Mouse (Mus musculus) neural tube, embryonic 14.5 days (tissue): ENCODE results near the gene Sdc4. TPM values are rescaled to one million over a fixed set of nuclear protein-coding genes. Genes with fewer than 3 reads are reported as not detected.

ENCODE experiments used
- ATAC-seq: fragments of 200-750 bp; cut with Nextera tagmentation; 2 replicates; pipeline ENCODE4 v1.8.0; 2017; ENCODE audit warnings: low read depth, mild to moderate bottlenecking, moderate TSS enrichment, moderate library complexity
- H3K27ac ChIP-seq: fragments of 300-500 bp; sonication (generic); 2 replicates; pipeline ENCODE4 v1.5.1; 2014; ENCODE audit warnings: low read depth, mild to moderate bottlenecking, control low read depth, low read length, moderate library complexity, mixed read lengths
- H3K27me3 ChIP-seq: fragments of 300-500 bp; sonication (generic); 2 replicates; pipeline ENCODE4 v1.6.1; 2014; ENCODE audit warnings: low read length; ENCODE audit not compliant: control insufficient read depth, insufficient read depth
- H3K36me3 ChIP-seq: fragments of 300-500 bp; sonication (generic); 2 replicates; pipeline ENCODE4 v1.6.1; 2014; ENCODE audit warnings: low read length, mixed read lengths; ENCODE audit not compliant: control insufficient read depth, insufficient read depth
- H3K4me1 ChIP-seq: fragments of 300-500 bp; sonication (generic); 2 replicates; pipeline ENCODE4 v1.6.1; 2014; ENCODE audit warnings: low read length; ENCODE audit not compliant: control insufficient read depth, insufficient read depth
- H3K4me2 ChIP-seq: fragments of 300-500 bp; sonication (generic); 2 replicates; pipeline ENCODE4 v1.6.1; 2014; ENCODE audit warnings: mild to moderate bottlenecking, low read depth, low read length, control low read depth
- H3K4me3 ChIP-seq: fragments of 300-500 bp; sonication (generic); 2 replicates; pipeline ENCODE4 v1.5.1; 2014; ENCODE audit warnings: low read depth, low read length, control low read depth, mixed read lengths
- H3K9ac ChIP-seq: fragments of 300-500 bp; sonication (generic); replicated peaks from 2 replicates; pipeline ENCODE4 v1.6.1; 2014; ENCODE audit warnings: low read depth, mild to moderate bottlenecking, control low read depth, low read length, mixed read lengths
- H3K9me3 ChIP-seq: fragments of 300-500 bp; sonication (generic); 2 replicates; pipeline ENCODE4 v1.6.1; 2016; ENCODE audit warnings: low read length; ENCODE audit not compliant: control insufficient read depth
- WGBS: fragments of 180-500 bp; shearing (Covaris S2); extraction: QIAGEN DNeasy Blood & Tissue Kit; methylation state at CpG from one replicate; pipeline ENCODE4 v1.1.7; 2014; 5-methylcytosine and 5-hydroxymethylcytosine counted together
- polyA plus RNA-seq: library from polyadenylated mRNA; unstranded; fragments of >200 nt; fragmentation: Nextera tagmentation; extraction: Ambion mirVana; gene quantifications from 2 replicates; pipeline ENCODE4 v1.2.1, GENCODE M21; 2014

Sdc4 gene
- polyA plus RNA-seq, result 3.6 and 7.1 TPM in 2 replicates

DNA sequence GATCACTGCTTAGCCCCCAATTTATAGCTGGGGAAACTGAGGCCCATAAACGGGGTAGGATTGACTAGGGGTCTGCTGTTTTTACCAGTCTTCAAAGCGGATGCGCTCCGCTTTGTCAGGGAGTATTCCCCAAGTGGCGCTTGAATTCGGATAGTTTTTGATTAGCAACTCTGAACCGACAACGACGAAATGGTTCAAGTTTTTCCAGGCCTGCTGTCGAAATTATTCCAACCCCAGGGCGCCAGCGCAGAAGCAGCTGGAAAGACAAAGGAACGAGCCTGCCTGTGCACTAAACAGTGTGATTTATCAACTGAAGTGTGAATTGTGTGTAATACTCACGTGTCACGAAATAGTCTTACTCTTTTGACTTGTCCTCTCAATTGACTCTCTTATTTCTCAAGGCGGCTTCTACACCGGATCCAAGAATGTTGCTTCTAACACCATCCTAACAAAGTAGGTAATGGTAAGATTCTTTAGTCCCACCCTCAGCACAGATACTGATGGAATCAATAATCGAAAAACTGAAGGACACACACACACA lies at the start of gene Sdc4:
Gene Sdc4 (minus strand): TSS at position 428 of the 541 bp plus-strand sequence.
- Histone ChIP-seq H3K4me3 (peak within 1 kb of the TSS; percentile 44), H3K27me3 (0 out of 2 replicates have a peak, but pooled peaks cover 2% of the 10 kb centered on the region), H3K4me1 (peaks cover 9% of the 10 kb centered on the region; the same call in 1 of the 2 replicates), H3K27ac (no peak within 1 kb of the TSS), H3K36me3 (no peaks in the 10 kb centered on the region), H3K4me2 (peak within 1 kb of the TSS; percentile 95), H3K9me3 (no peaks in the 10 kb centered on the region), H3K9ac (peak within 1 kb of the TSS; percentile 53)
- ATAC-seq, result peak; percentile 24; the same call in 1 of the 2 replicates
- WGBS, result 6% methylated on average over 18 of the region's 18 CpGs

DNA sequence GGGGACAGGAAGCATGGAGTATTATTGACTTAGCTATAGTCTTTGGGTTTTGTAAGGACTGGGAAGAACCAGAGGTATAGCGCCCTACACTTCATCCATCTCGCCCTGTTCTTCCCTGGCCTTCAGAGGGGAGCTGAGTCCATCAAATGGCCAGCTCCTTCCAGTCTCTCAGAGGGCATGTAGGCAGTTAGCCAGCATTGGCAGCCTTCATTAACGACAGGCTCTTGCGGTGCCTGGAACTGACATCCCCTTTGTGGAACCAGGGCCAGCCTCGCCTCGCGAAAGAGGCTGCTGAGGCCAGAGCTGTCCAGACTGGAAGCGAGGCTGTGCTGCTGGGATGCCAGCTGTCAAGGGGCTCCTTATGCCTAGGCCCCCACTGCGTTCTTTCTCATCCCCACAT lies 44.1 kb upstream of the Sdc4 start:
- 0 out of 2 replicates have a peak, but pooled peaks cover 3% of the 10 kb centered on the region for H3K4me1 ChIP-seq
- H3K27ac ChIP-seq, result no peak overlapping the region
- H3K9me3 ChIP-seq, result no peaks in the 10 kb centered on the region
- 0 out of 2 replicates have a peak overlapping the region, but pooled peaks have one; percentile 6 for H3K4me2 ChIP-seq
- H3K4me3 ChIP-seq, result no peak overlapping the region
- ATAC-seq, result no peak
- H3K27me3 ChIP-seq, result 0 out of 2 replicates have a peak, but pooled peaks cover 3% of the 10 kb centered on the region
- no peak overlapping the region for H3K9ac ChIP-seq
- 53% methylated on average over 9 of the region's 9 CpGs for WGBS
- H3K36me3 ChIP-seq, result 0 out of 2 replicates have a peak, but pooled peaks cover 10% of the 10 kb centered on the region

DNA sequence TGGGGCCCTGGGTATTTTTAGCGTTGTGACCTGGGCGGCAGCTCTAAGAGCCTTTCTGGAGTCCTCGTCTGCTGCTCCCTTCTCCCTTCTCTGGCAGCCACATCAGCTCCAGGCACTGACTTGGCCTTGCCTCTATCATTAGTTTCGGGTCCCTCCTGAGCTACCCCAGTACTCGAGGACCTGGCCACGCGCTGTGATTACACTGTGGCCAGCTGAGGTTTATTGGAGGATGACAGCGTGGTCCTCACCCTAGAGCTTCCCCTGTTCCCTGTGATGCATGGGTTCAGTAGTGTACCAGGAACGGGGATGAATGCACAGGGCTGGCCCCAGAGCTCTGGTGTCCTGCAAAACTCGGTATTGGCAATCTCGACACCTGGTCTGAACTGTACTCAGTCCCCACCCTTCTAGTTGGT lies 43.4 kb upstream of the Sdc4 start:
- WGBS, result 12% methylated on average over 11 of the region's 11 CpGs
- Histone ChIP-seq H3K4me3 (peak overlapping the region; percentile 63), H3K27me3 (0 out of 2 replicates have a peak, but pooled peaks cover 3% of the 10 kb centered on the region), H3K4me1 (0 out of 2 replicates have a peak, but pooled peaks cover 3% of the 10 kb centered on the region), H3K4me2 (peak overlapping the region; percentile 99), H3K36me3 (0 out of 2 replicates have a peak, but pooled peaks cover 10% of the 10 kb centered on the region), H3K27ac (no peak overlapping the region; the same call in 1 of the 2 replicates), H3K9ac (peak overlapping the region; percentile 64), H3K9me3 (no peaks in the 10 kb centered on the region)
- no peak; the same call in 1 of the 2 replicates for ATAC-seq

DNA sequence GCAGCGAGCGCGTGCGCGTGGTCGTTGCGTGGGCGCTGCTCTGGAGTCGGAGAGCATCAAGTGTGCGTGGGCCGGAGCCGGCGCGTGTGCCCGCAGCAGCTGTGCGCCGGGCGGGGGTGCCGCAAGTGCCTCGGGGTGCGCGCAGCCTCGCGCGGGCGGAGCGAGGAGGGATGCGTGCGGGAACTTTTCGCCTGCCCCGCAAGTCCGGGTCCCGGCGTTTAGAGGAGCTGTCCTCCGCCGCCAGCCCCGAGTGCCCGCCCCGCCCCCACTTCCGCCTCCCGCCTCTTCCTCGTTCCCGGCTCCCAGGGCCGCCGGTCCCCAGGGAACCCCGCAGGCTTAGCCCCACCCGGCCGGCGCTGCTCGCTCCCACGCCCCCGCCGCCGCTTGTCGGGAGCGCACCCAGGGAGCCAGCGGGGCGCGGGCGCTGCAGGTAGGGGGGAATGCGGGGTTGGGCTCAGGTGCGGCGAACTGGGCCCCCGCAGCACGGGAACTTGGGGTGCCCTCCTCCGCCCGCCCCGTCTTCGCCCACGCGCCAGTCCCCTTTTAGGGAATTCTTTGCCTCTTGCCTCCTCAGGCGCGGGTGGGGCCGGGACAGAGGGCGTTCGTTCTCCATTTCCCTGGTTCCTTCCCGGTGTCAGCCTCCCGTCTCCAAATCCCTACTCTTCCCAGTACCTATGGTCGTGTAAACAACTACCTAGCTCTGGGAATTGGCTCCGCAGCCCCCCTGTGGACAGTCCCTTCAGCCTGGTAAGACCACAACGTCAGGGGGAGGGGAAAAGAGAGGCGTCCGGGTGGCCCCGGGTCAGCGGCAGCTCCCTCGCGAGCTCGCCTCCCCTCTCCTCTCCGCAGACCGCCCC lies 42.8 kb upstream of the Sdc4 start:
- peak overlapping the region; percentile 99 for H3K4me2 ChIP-seq
- no peaks in the 10 kb centered on the region for H3K9me3 ChIP-seq
- no peak overlapping the region; the same call in 1 of the 2 replicates for H3K27ac ChIP-seq
- H3K36me3 ChIP-seq, result 0 out of 2 replicates have a peak, but pooled peaks cover 10% of the 10 kb centered on the region
- H3K27me3 ChIP-seq, result 0 out of 2 replicates have a peak, but pooled peaks cover 3% of the 10 kb centered on the region
- ATAC-seq, result peak; percentile 68
- H3K9ac ChIP-seq, result peak overlapping the region; percentile 64
- WGBS, result under 1% methylated on average over 79 of the region's 90 CpGs
- 0 out of 2 replicates have a peak, but pooled peaks cover 3% of the 10 kb centered on the region for H3K4me1 ChIP-seq
- H3K4me3 ChIP-seq, result peak overlapping the region; percentile 63

DNA sequence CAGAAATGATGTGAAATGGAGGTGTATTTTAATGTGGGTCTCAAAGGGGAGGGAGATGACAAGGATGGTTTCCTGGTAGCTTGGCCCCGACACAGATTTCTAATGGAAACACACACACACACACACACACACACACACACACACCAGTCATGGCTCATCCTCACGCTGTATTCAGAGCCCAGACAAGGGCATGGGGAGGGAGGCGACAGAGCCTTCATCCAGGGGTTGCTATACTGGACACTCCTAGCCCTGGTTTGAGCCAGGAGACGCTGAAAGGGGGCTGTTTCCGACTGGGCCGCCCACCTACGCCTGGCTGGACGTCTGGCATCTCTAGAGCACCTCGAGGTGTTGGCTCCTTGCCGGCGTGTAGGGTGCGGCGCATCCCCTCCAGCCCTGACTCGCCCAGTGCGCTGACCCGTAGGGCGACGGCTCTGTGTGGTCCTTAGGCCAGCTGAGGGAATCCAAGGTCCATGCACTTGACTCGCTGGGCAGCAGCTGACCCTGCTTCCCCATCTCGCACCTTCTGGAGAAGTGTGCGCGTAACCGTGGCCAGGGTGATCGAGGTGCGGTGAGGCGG lies 42.1 kb upstream of the Sdc4 start, which contains the start of gene Dbndd2:
Gene Dbndd2 (plus strand): TSS at position 426 of the 577 bp plus-strand sequence.
- ATAC-seq, result peak; percentile 35
- under 1% methylated on average over 26 of the region's 26 CpGs for WGBS
- 0 out of 2 replicates have a peak, but pooled peaks cover 3% of the 10 kb centered on the region for H3K27me3 ChIP-seq
- 0 out of 2 replicates have a peak, but pooled peaks cover 3% of the 10 kb centered on the region for H3K4me1 ChIP-seq
- 0 out of 2 replicates have a peak, but pooled peaks cover 7% of the 10 kb centered on the region for H3K36me3 ChIP-seq
- H3K4me2 ChIP-seq, result peak within 1 kb of the TSS; percentile 99
- peak within 1 kb of the TSS; percentile 63 for H3K4me3 ChIP-seq
- peak within 1 kb of the TSS; percentile 64 for H3K9ac ChIP-seq
- H3K27ac ChIP-seq, result no peak within 1 kb of the TSS; the same call in 1 of the 2 replicates
- no peaks in the 10 kb centered on the region for H3K9me3 ChIP-seq

DNA sequence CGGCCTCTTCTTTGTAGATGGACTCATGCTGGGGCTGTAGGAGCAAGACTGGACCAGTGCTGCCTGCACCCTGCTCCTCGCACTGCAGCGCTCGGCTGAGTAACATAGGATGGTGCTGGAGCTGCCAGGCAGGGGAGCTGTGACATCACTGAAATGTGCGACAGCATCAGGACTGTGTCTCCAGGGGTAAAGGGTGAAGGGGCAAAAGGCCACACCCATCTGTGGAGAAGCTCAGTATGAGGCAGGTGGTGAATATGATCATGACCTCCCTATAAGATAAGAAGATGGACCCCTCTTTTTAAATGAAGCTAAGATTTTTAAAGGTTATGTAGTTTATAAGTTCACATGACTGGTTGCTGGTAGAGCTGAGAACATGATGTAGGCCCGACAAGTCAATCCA lies 29.9 kb upstream of the Sdc4 start, which contains the start of gene Trp53tg5:
Gene Trp53tg5 (minus strand): TSS at position 101 of the 400 bp plus-strand sequence.
- Histone ChIP-seq H3K4me3 (no peak within 1 kb of the TSS), H3K27ac (no peak within 1 kb of the TSS), H3K4me1 (no peaks in the 10 kb centered on the region), H3K27me3 (no peaks in the 10 kb centered on the region), H3K9me3 (no peaks in the 10 kb centered on the region), H3K4me2 (no peak within 1 kb of the TSS), H3K36me3 (peaks cover 16% of the 10 kb centered on the region; the same call in 1 of the 2 replicates), H3K9ac (no peak within 1 kb of the TSS)
- no peak for ATAC-seq
- 82% methylated on average over 6 of the region's 6 CpGs for WGBS

DNA sequence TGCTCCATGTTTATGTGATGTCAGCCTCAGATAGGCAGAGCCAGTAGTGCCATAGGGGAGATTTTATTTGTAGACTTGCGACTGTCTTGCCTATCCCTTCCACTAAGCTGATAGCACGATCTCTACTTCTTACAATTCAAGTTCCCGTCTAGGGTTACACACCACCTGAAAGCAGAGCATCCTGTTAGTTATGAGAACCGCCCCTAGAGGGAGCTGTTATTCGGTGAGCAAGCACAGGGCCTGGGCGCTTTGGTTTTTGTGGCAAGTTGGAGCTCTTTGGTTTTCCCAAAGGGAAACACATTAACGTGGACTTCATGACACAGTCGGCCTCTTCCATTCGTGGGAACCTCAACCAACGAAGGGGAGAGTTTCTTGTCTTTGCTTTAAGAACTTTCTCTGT lies 26.6 kb upstream of the Sdc4 start:
- Histone ChIP-seq H3K4me2 (no peak overlapping the region), H3K27me3 (no peaks in the 10 kb centered on the region), H3K4me3 (no peak overlapping the region), H3K9me3 (no peaks in the 10 kb centered on the region), H3K27ac (no peak overlapping the region), H3K9ac (no peak overlapping the region), H3K36me3 (peaks cover 24% of the 10 kb centered on the region), H3K4me1 (no peaks in the 10 kb centered on the region)
- WGBS, result 31% methylated on average over 10 of the region's 10 CpGs
- ATAC-seq, result no peak

DNA sequence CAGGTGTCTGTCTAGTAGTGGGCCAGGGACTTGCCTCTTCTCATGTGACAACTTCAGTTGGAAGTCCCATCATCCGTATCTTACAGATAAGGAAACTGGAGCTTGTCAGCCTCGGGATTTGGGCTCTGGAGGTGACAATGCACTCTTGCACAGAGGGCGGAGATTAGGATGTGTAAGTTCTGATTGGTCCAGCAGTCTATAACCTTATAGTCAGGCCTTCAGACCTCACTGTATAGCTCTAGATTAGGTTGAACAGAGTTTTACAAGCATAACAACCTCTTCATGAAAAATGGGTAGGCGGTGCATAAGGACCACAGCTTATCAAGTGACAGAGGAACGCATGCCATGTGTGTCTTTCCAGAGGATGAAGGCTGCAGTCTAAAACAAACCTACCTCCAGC lies 23.1 kb upstream of the Sdc4 start:
- WGBS, result 90% methylated on average over 5 of the region's 5 CpGs
- no peak for ATAC-seq
- H3K4me2 ChIP-seq, result no peak overlapping the region
- no peaks in the 10 kb centered on the region for H3K27me3 ChIP-seq
- no peak overlapping the region for H3K27ac ChIP-seq
- H3K4me1 ChIP-seq, result peaks cover 7% of the 10 kb centered on the region
- H3K36me3 ChIP-seq, result peaks cover 21% of the 10 kb centered on the region; the same call in 1 of the 2 replicates
- H3K4me3 ChIP-seq, result no peak overlapping the region
- H3K9me3 ChIP-seq, result no peaks in the 10 kb centered on the region
- H3K9ac ChIP-seq, result no peak overlapping the region
